ENCODE assay signal across 17 mouse cellular contexts in genomic region chr9:64440101-64440500, GRCm38 (mm10). TPM values are rescaled to one million over a fixed set of nuclear protein-coding genes. Genes with fewer than 3 reads are reported as not detected.
"Had no signal": no experiment of that assay in that cellular context is flagged by ENCODE, and none has a peak within 500 bp of the region (broad histone marks: within the 10 kb centered on the region; RNA-seq: fewer than 3 reads in every experiment).

No protein-coding gene starts in this region.

- DNase-seq: liver, postnatal 0 days; lung, adult 2 months; lung, postnatal 4 days; midbrain, embryonic 14.5 days; right cerebral cortex, postnatal 14 days; thymus, adult 2 months; thymus, postnatal 25 days; thymus, postnatal 4 days had no signal

- H3K9ac ChIP-seq: liver, embryonic 15.5 days; liver, postnatal 0 days; lung, embryonic 15.5 days; neural tube, embryonic 12.5 days; stomach, embryonic 15.5 days had no signal

- H3K4me3 ChIP-seq: liver, embryonic 15.5 days; lung, embryonic 15.5 days; midbrain, embryonic 10.5 days; neural tube, embryonic 12.5 days; stomach, embryonic 15.5 days had no signal

- H3K4me1 ChIP-seq: liver, embryonic 15.5 days; lung, embryonic 15.5 days; midbrain, embryonic 10.5 days; neural tube, embryonic 12.5 days; stomach, embryonic 15.5 days had no signal

- ATAC-seq: liver, postnatal 0 days; lung, postnatal 0 days; midbrain, embryonic 16.5 days had no signal

- H3K9me3 ChIP-seq: liver, embryonic 15.5 days; lung, embryonic 15.5 days; midbrain, embryonic 10.5 days; neural tube, embryonic 12.5 days; stomach, embryonic 15.5 days had no signal

- H3K27me3 ChIP-seq: liver, embryonic 15.5 days; lung, embryonic 15.5 days; neural tube, embryonic 12.5 days; stomach, embryonic 15.5 days had no signal

- H3K27ac ChIP-seq: liver, embryonic 15.5 days; lung, embryonic 15.5 days; midbrain, embryonic 10.5 days; neural tube, embryonic 12.5 days; stomach, embryonic 15.5 days; stomach, postnatal 0 days had no signal

- H3K36me3 ChIP-seq: liver, embryonic 15.5 days; lung, embryonic 15.5 days; midbrain, embryonic 10.5 days; neural tube, embryonic 12.5 days; stomach, embryonic 15.5 days had no signal

RNA-seq across cellular contexts. Expression of gene Megf11, which starts 54.7 kb away (rescaled TPM):
- total RNA-seq: megakaryocyte-erythroid progenitor cell, adult 5-6 weeks had no signal
